Mouse (Mus musculus) bone marrow macrophage, adult 2 months (primary cell): ENCODE measurements around the gene Rnf166. TPM values are rescaled to one million over a fixed set of nuclear protein-coding genes. Genes with fewer than 3 reads are reported as not detected.

Experiments
- H3K27ac ChIP-seq: 2 replicates; pipeline ENCODE4 v1.5.1; 2012; ENCODE audit warnings: low read depth, low read length; ENCODE audit not compliant: insufficient read depth
- H3K4me1 ChIP-seq: 2 replicates; pipeline ENCODE4 v1.6.1; 2012; ENCODE audit warnings: low read length; ENCODE audit not compliant: control insufficient read depth, insufficient read depth
- H3K4me3 ChIP-seq: 2 replicates; pipeline ENCODE4 v1.5.1; 2012; ENCODE audit warnings: mild to moderate bottlenecking, low read length, moderate library complexity; ENCODE audit not compliant: insufficient read depth
- CTCF ChIP-seq: IDR thresholded peaks from 2 replicates; pipeline ENCODE4 v1.5.1; 2012; ENCODE audit warnings: low read depth, mild to moderate bottlenecking, low read length, moderate library complexity
- POLR2A ChIP-seq: IDR thresholded peaks from 2 replicates; pipeline ENCODE4 v1.6.1; 2012; ENCODE audit warnings: mild to moderate bottlenecking, low read depth, low read length, borderline replicate concordance
- polyA plus RNA-seq: library from polyadenylated mRNA; stranded (reverse); fragments of >200 nt; gene quantifications from 2 replicates; pipeline ENCODE4 v1.2.4, GENCODE M21; 2012; ENCODE audit not compliant: missing spikeins, insufficient read depth, insufficient read length

The Rnf166 gene
- 62.2 and 68.2 TPM in 2 replicates for polyA plus RNA-seq

GRCm38 (mm10) chr8:122475580-122476320 lies at the start of gene Rnf166, which contains the start of gene Ctu2:
Rnf166 (minus strand) TSS chr8:122476064.
Ctu2 (plus strand) TSS chr8:122476143.
- TF ChIP-seq POLR2A (no peak), CTCF (no peak)
- Histone ChIP-seq H3K4me3 (peak within 1 kb of the TSS; percentile 85), H3K4me1 (peaks cover 18% of the 10 kb centered on the region), H3K27ac (peak within 1 kb of the TSS; percentile 83)

- no peak for TF ChIP-seq CTCF
- TF ChIP-seq POLR2A, result no peak
- Histone ChIP-seq H3K4me1 (peaks cover 23% of the 10 kb centered on the region), H3K27ac (no peak overlapping the region), H3K4me3 (no peak overlapping the region)
These were observed 49.1 kb upstream of the Rnf166 start for GRCm38 (mm10) chr8:122525004-122525403.

- Histone ChIP-seq H3K4me1 (peaks cover 23% of the 10 kb centered on the region), H3K27ac (peak overlapping the region; percentile 85; the same call in 1 of the 2 replicates), H3K4me3 (no peak overlapping the region)
- TF ChIP-seq POLR2A (no peak), CTCF (no peak)
These were observed 48.6 kb upstream of the Rnf166 start for GRCm38 (mm10) chr8:122524506-122524905.

- TF ChIP-seq CTCF (no peak), POLR2A (no peak)
- no peak overlapping the region for H3K4me3 ChIP-seq
- peak overlapping the region; percentile 85 for H3K27ac ChIP-seq
- peaks cover 26% of the 10 kb centered on the region for H3K4me1 ChIP-seq
These were observed 47.9 kb upstream of the Rnf166 start for GRCm38 (mm10) chr8:122523652-122524360.

GRCm38 (mm10) chr8:122522796-122523651 lies 47.2 kb upstream of the Rnf166 start:
- peaks cover 32% of the 10 kb centered on the region for H3K4me1 ChIP-seq
- H3K4me3 ChIP-seq, result no peak overlapping the region
- no peak for TF ChIP-seq CTCF
- H3K27ac ChIP-seq, result peak overlapping the region; percentile 85

GRCm38 (mm10) chr8:122520611-122521010 lies 44.7 kb upstream of the Rnf166 start:
- TF ChIP-seq POLR2A (no peak), CTCF (no peak)
- H3K4me3 ChIP-seq, result no peak overlapping the region
- peaks cover 42% of the 10 kb centered on the region for H3K4me1 ChIP-seq
- H3K27ac ChIP-seq, result no peak overlapping the region

- TF ChIP-seq CTCF (no peak), POLR2A (no peak)
- Histone ChIP-seq H3K4me1 (peaks cover 20% of the 10 kb centered on the region), H3K27ac (peak overlapping the region; percentile 26; the same call in 1 of the 2 replicates), H3K4me3 (no peak overlapping the region)
These were observed 41.8 kb upstream of the Rnf166 start for GRCm38 (mm10) chr8:122517541-122518190.

- no peak overlapping the region for H3K4me3 ChIP-seq
- H3K4me1 ChIP-seq, result peaks cover 18% of the 10 kb centered on the region
- TF ChIP-seq CTCF, result no peak
- no peak for TF ChIP-seq POLR2A
- H3K27ac ChIP-seq, result no peak overlapping the region
These were observed 39.8 kb upstream of the Rnf166 start for GRCm38 (mm10) chr8:122515699-122516098.

GRCm38 (mm10) chr8:122512392-122512791 lies 36.5 kb upstream of the Rnf166 start:
- Histone ChIP-seq H3K27ac (no peak overlapping the region), H3K4me3 (no peak overlapping the region), H3K4me1 (peaks cover 11% of the 10 kb centered on the region)
- TF ChIP-seq CTCF (no peak), POLR2A (no peak)
